Mouse (Mus musculus) adrenal gland, postnatal 10 days (tissue): ENCODE results near the gene Wdr4. TPM values are rescaled to one million over a fixed set of nuclear protein-coding genes. Genes with fewer than 3 reads are reported as not detected.

Experiments
- DNase-seq: peaks from one replicate; pipeline ENCODE4 v3.0.0; 2021; ENCODE audit warnings: mixed read lengths
- microRNA-seq: library from miRNA; unstranded; fragments of <30 nt; microRNA quantifications from one replicate; pipeline ENCODE4 v1.2.0, GENCODE M21; 2021
- total RNA-seq, 2 experiments: library from RNA; stranded (reverse); gene quantifications; 2 replicates each; pipeline ENCODE4 v1.2.3; 2021

Gene Wdr4
- total RNA-seq, 2 experiments from 2014 or later = 22.9 to 28.0 TPM

DNA sequence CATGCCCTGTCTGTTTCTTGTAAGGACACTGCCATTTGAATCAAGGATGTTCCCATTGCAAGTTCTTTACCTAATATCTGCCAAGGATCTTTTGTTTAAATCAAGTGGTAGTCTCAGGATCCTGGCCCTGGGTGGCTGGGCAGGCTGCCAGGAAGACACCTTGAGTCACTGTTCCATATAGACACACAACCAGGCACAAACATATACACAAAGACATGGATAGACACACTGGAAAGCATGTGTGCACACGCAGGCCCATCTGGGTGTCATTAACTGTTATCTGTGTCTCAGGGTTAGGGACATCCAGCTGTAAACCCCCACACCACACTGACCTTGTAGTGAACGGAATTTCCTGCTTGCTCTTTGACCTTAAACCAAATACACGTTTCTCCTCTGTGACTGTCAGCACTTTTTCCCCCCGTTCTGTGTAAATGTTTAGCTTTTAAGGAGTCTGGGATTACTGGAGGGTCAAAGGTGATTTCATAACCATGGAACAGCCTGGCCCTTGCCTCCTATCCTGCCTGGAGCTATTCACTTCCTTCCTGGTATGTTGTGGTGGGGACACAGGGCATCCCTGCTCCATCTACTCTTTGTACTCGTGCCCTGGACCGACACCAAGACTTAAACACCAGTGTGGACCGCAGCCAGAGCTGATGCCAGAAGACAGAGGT, 74.6 kb downstream of the Wdr4 start:
- no peak for DNase-seq

Small RNA genes lying within 50 kb of the gene (microRNA-seq; reads per million reads assigned to microRNA genes)
- gene Gm24970 = not detected

Other genes with a start within 250 kb of the Wdr4 start
- gene Rsph1, start 242.6 kb downstream of the Wdr4 start, total RNA-seq = 1 to 10 TPM; 3.5 to 4.6 TPM
- gene Slc37a1, start 233.2 kb downstream of the Wdr4 start, total RNA-seq = 10 to 100 TPM in 1 of 2 experiments, 1 to 10 TPM in 1; 4.4 to 10.9 TPM
- 10 to 100 TPM in 1 of 2 experiments, 1 to 10 TPM in 1; 7.9 to 12.7 TPM for gene Pde9a, start 133.8 kb downstream of the Wdr4 start, total RNA-seq
- gene Ndufv3, start 135 bp upstream of the Wdr4 start, total RNA-seq = 100 to 1,000 TPM; 637 to 664 TPM
- 10 to 100 TPM; 15.4 to 21.8 TPM for gene Pknox1, start 44.8 kb upstream of the Wdr4 start, total RNA-seq
- gene Cbs, start 117.3 kb upstream of the Wdr4 start, total RNA-seq = 10 to 100 TPM; 17.8 to 39.9 TPM
- 100 to 1,000 TPM; 145 to 150 TPM for gene U2af1, start 138.9 kb upstream of the Wdr4 start, total RNA-seq
- gene Cryaa, start 157.8 kb upstream of the Wdr4 start, total RNA-seq = not detected